Mouse (Mus musculus) heart, postnatal 0 days (tissue): ENCODE results near the gene Lrrc4. TPM values are rescaled to one million over a fixed set of nuclear protein-coding genes. Genes with fewer than 3 reads are reported as not detected.
A peak's percentile ranks its signal among the peaks of the same experiment; 100 is the strongest.

ENCODE experiments used
- ATAC-seq: fragments of 200-750 bp; cut with Nextera tagmentation; 2 replicates; pipeline ENCODE4 v1.8.0; 2017; ENCODE audit warnings: low read depth, moderate number of reproducible peaks, moderate library complexity; ENCODE audit not compliant: insufficient read depth
- DNase-seq: peaks from one replicate; pipeline ENCODE4 v3.0.0-alpha.2; 2016; ENCODE audit warnings: low spot score
- H3K27ac ChIP-seq: fragments of 300-500 bp; sonication (generic); 2 replicates; pipeline ENCODE4 v1.5.1; 2014; ENCODE audit warnings: low read depth, mild to moderate bottlenecking
- H3K27me3 ChIP-seq: fragments of 300-500 bp; sonication (generic); 2 replicates; pipeline ENCODE4 v1.6.1; 2014; ENCODE audit warnings: low read length, mixed read lengths; ENCODE audit not compliant: control insufficient read depth, insufficient read depth
- H3K36me3 ChIP-seq: fragments of 300-500 bp; sonication (generic); replicated peaks from 2 replicates; pipeline ENCODE4 v1.6.1; 2014; ENCODE audit warnings: low read length, mixed read lengths; ENCODE audit not compliant: control insufficient read depth, insufficient read depth
- H3K4me1 ChIP-seq: fragments of 300-500 bp; sonication (generic); 2 replicates; pipeline ENCODE4 v1.6.1; 2014; ENCODE audit warnings: antibody characterized with exemption; ENCODE audit not compliant: control insufficient read depth, insufficient read depth
- H3K4me2 ChIP-seq: fragments of 300-500 bp; sonication (generic); 2 replicates; pipeline ENCODE4 v1.6.1; 2014; ENCODE audit warnings: low read depth, mild to moderate bottlenecking, low read length, moderate library complexity
- H3K4me3 ChIP-seq: fragments of 300-500 bp; sonication (generic); 2 replicates; pipeline ENCODE4 v1.5.1; 2014; ENCODE audit warnings: low read depth, low read length
- H3K9ac ChIP-seq: fragments of 300-500 bp; sonication (generic); replicated peaks from 2 replicates; pipeline ENCODE4 v1.6.1; 2014; ENCODE audit warnings: low read depth, low read length, mixed read lengths
- H3K9me3 ChIP-seq: fragments of 300-500 bp; sonication (generic); replicated peaks from 2 replicates; pipeline ENCODE4 v1.6.1; 2016; ENCODE audit warnings: low read length; ENCODE audit not compliant: control insufficient read depth
- CTCF ChIP-seq: IDR thresholded peaks from 2 replicates; pipeline ENCODE4 v1.5.1; 2016; ENCODE audit warnings: antibody characterized with exemption, control low read depth, low read depth
- EP300 ChIP-seq: IDR thresholded peaks from 2 replicates; pipeline ENCODE4 v1.6.1; 2016; ENCODE audit warnings: antibody characterized with exemption, low read depth
- WGBS: fragments of 180-500 bp; shearing (Covaris S2); extraction: QIAGEN DNeasy Blood & Tissue Kit; methylation state at CpG from one replicate; pipeline ENCODE4 v1.1.7; 2014; 5-methylcytosine and 5-hydroxymethylcytosine counted together
- polyA plus RNA-seq: library from polyadenylated mRNA; unstranded; fragments of >200 nt; fragmentation: Nextera tagmentation; extraction: Ambion mirVana; gene quantifications from 2 replicates; pipeline ENCODE4 v1.2.1, GENCODE M21; 2015
- total RNA-seq: library from RNA; depleted of rRNA; stranded (reverse); fragments of >200 nt; gene quantifications from 2 replicates; pipeline ENCODE4 v1.2.3, GENCODE M21; 2014; ENCODE audit warnings: low replicate concordance

Gene Lrrc4
- total and polyA plus RNA-seq, 2 experiments from 2014 or later: 0.12 to 1.8 TPM

GRCm38 (mm10) chr6:28767891-28768481 is 63.6 kb downstream of the Lrrc4 start:
- H3K9me3 ChIP-seq: no peaks in the 10 kb centered on the region
- ATAC-seq: no peak
- peaks cover 12% of the 10 kb centered on the region; the same call in 1 of the 2 replicates for H3K4me1 ChIP-seq
- no peak for DNase-seq
- H3K4me2 ChIP-seq: no peak overlapping the region
- TF ChIP-seq CTCF (no peak), EP300 (no peak)
- H3K36me3 ChIP-seq: no peaks in the 10 kb centered on the region
- no peak overlapping the region for H3K9ac ChIP-seq
- H3K4me3 ChIP-seq: no peak overlapping the region
- H3K27me3 ChIP-seq: no peaks in the 10 kb centered on the region
- 79% methylated on average over 6 of the region's 6 CpGs for WGBS
- H3K27ac ChIP-seq: no peak overlapping the region

- Histone ChIP-seq H3K27ac (no peak overlapping the region), H3K4me2 (no peak overlapping the region), H3K4me1 (peaks cover 12% of the 10 kb centered on the region; the same call in 1 of the 2 replicates), H3K9ac (no peak overlapping the region), H3K4me3 (no peak overlapping the region), H3K36me3 (no peaks in the 10 kb centered on the region), H3K27me3 (no peaks in the 10 kb centered on the region), H3K9me3 (no peaks in the 10 kb centered on the region)
- ATAC-seq (no peak), DNase-seq (no peak)
- TF ChIP-seq CTCF (0 out of 2 replicates have a peak, but pooled peaks have one; percentile 18), EP300 (no peak)
- 52% methylated on average over 3 of the region's 3 CpGs for WGBS
Measured at GRCm38 (mm10) chr6:28766622-28767021, 64.9 kb downstream of the Lrrc4 start.

DNA sequence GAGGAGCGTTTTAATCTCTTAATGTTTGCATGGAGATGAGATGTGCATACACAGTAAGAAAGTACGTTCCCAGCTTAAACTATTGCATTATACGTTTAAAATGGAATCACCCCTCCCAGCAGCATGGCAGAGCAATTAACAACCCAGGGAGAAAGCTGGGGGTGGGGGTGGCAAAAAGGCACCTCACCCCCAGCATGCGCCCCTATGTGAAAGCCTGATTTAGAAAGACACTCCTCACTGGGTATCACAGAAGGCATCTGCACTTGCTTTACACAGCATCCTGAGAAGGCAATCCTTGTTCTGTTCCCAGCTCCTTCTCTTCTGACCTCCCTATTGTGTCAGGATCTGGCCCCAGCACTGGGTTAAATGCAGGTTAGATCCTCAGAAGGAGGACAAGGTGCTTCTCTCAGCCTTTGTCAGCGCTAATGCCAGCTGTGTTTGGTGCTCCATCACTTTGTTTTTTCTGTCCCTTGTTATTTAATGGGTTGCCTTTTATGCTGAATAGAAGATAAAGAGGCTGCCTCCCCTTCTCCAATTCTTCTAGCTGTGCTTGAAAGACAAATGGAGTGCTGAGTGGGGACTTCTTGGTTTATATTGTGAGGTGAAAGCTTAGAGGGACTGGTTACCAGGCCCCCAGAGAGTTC is 69.3 kb downstream of the Lrrc4 start:
- Histone ChIP-seq H3K27ac (no peak overlapping the region), H3K4me1 (peaks cover 12% of the 10 kb centered on the region; the same call in 1 of the 2 replicates), H3K9ac (no peak overlapping the region), H3K4me2 (no peak overlapping the region), H3K27me3 (no peaks in the 10 kb centered on the region), H3K36me3 (no peaks in the 10 kb centered on the region), H3K9me3 (no peaks in the 10 kb centered on the region), H3K4me3 (no peak overlapping the region)
- ATAC-seq (no peak), DNase-seq (no peak)
- 69% methylated on average over 5 of the region's 5 CpGs for WGBS
- no peak for TF ChIP-seq CTCF
- TF ChIP-seq EP300: no peak

DNA sequence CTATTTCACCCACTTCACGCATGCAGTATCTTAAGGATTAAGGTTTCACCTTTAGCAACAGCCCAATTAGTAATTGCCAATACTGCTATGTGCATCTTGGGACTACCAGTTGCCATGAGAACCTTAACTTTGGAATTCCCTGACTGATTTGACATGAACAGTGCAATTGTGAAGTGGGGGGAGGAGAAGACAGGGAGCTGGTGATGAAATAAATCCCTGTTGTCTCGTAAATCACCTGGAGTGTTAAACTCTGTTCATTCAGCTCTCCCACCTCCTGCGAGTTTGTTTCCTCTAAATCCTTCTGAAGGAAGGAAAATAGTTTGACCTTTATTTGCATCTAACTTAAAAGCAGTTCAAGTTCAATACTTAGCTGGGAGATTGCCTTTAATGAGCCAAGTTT is 69.8 kb downstream of the Lrrc4 start:
- Histone ChIP-seq H3K9me3 (no peaks in the 10 kb centered on the region), H3K4me3 (no peak overlapping the region), H3K4me1 (peaks cover 11% of the 10 kb centered on the region; the same call in 1 of the 2 replicates), H3K27me3 (no peaks in the 10 kb centered on the region), H3K27ac (no peak overlapping the region), H3K9ac (no peak overlapping the region), H3K36me3 (no peaks in the 10 kb centered on the region), H3K4me2 (no peak overlapping the region)
- ATAC-seq (no peak), DNase-seq (no peak)
- WGBS: 78% methylated on average over 3 of the region's 3 CpGs
- no peak for TF ChIP-seq CTCF
- no peak for TF ChIP-seq EP300

DNA sequence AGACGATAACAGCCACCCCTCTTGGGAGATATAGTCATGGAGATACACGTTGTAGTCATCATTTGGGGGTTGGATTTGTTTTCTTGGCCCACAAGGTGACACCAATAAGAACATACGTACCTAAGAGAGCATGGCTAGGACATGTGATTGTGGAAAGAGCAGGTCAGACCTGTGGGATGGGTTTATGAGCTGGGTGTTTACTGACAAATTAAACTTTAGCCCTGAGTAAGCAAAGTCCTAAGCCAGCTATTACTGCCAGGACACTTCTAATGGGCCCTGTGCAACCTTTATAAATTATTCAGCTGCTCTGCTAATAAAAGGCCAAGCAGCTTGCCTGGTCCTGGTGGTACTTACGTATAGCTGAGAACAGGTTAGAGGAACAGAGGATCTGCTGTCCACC is 73.3 kb downstream of the Lrrc4 start:
- DNase-seq (no peak), ATAC-seq (no peak)
- Histone ChIP-seq H3K4me3 (no peak overlapping the region), H3K9ac (no peak overlapping the region), H3K27ac (no peak overlapping the region), H3K4me1 (0 out of 2 replicates have a peak, but pooled peaks cover 4% of the 10 kb centered on the region), H3K9me3 (no peaks in the 10 kb centered on the region), H3K36me3 (no peaks in the 10 kb centered on the region), H3K4me2 (no peak overlapping the region), H3K27me3 (no peaks in the 10 kb centered on the region)
- no peak for TF ChIP-seq EP300
- no peak for TF ChIP-seq CTCF
- 92% methylated on average over 4 of the region's 4 CpGs for WGBS
